In genomic region chr11:116106963-116107776, GRCm38 (mm10) we compare ENCODE assay signal across 7 mouse cellular contexts. TPM values are rescaled to one million over a fixed set of nuclear protein-coding genes. Genes with fewer than 3 reads are reported as not detected.
DNase-seq lines count a peak whose midpoint lies in the region; ATAC-seq and TF ChIP-seq lines count a peak whose summit lies in the region.

No protein-coding gene starts in this region.

- no peaks in the 10 kb centered on the region for H3K36me3 ChIP-seq in midbrain, embryonic 10.5 days
- H3K36me3 ChIP-seq in midbrain, embryonic 14.5 days (ENCODE audit: control insufficient read depth, insufficient read depth, low read length) = no peaks in the 10 kb centered on the region
- no peaks in the 10 kb centered on the region for H3K36me3 ChIP-seq in heart, embryonic 11.5 days (ENCODE audit: control insufficient read depth, insufficient read depth, low read length)
- H3K36me3 ChIP-seq in limb, embryonic 14.5 days (ENCODE audit: control insufficient read depth, insufficient read depth, low read length) = no peaks in the 10 kb centered on the region

- WGBS in midbrain, embryonic 10.5 days = 16% methylated on average over 13 of the region's 14 CpGs
- WGBS in midbrain, embryonic 14.5 days = 20% methylated on average over 14 of the region's 14 CpGs
- 27% methylated on average over 14 of the region's 14 CpGs for WGBS in heart, embryonic 11.5 days (ENCODE audit: insufficient replicate concordance)
- 25% methylated on average over 13 of the region's 14 CpGs for WGBS in limb, embryonic 14.5 days

- H3K4me2 ChIP-seq in midbrain, embryonic 14.5 days (ENCODE audit: low read length) = no peak overlapping the region
- peak overlapping the region; percentile 87 for H3K4me2 ChIP-seq in heart, embryonic 11.5 days
- peak overlapping the region; percentile 69 for H3K4me2 ChIP-seq in limb, embryonic 14.5 days (replicated peaks; ENCODE audit: low read depth, low read length, severe bottlenecking)

- peak overlapping the region; percentile 9; the same call in 1 of the 2 replicates for H3K27ac ChIP-seq in midbrain, embryonic 10.5 days (replicated peaks)
- H3K27ac ChIP-seq in midbrain, embryonic 14.5 days (replicated peaks; ENCODE audit: low read depth, low read length) = no peak overlapping the region
- 0 out of 2 replicates have a peak overlapping the region, but pooled peaks have one; percentile 5 for H3K27ac ChIP-seq in heart, embryonic 11.5 days (ENCODE audit: low read depth, low read length)
- no peak overlapping the region for H3K27ac ChIP-seq in limb, embryonic 14.5 days (replicated peaks; ENCODE audit: low read depth, low read length)

- no peak overlapping the region for H3K9ac ChIP-seq in midbrain, embryonic 14.5 days (replicated peaks; ENCODE audit: low read length)
- peak overlapping the region; percentile 84; the same call in 1 of the 2 replicates for H3K9ac ChIP-seq in heart, embryonic 11.5 days (ENCODE audit: low read depth, low read length)
- H3K9ac ChIP-seq in limb, embryonic 14.5 days (ENCODE audit: low read depth, low read length, severe bottlenecking) = peak overlapping the region; percentile 40; the same call in 1 of the 2 replicates

- DNase-seq in midbrain, embryonic 10.5 days (ENCODE audit: low spot score) = no peak
- no peak for DNase-seq in midbrain, embryonic 14.5 days
- no peak for DNase-seq in limb, embryonic 14.5 days (ENCODE audit: low spot score)
- DNase-seq in testis, postnatal 14 days (ENCODE audit: low spot score) = peak; percentile 34
- no peak for DNase-seq in adrenal gland, postnatal 36 days

- no peak for TF ChIP-seq POLR2A in limb, embryonic 14.5 days (IDR thresholded peaks at IDR 0.05; ENCODE audit: borderline replicate concordance, extremely low read depth, insufficient read depth, insufficient read length)

- H3K4me1 ChIP-seq in midbrain, embryonic 10.5 days = peaks cover 69% of the 10 kb centered on the region
- H3K4me1 ChIP-seq in midbrain, embryonic 14.5 days (ENCODE audit: control insufficient read depth, insufficient read depth, low read length) = peaks cover 18% of the 10 kb centered on the region
- peaks cover 69% of the 10 kb centered on the region for H3K4me1 ChIP-seq in heart, embryonic 11.5 days (ENCODE audit: control insufficient read depth, insufficient read depth, low read length)
- peaks cover 47% of the 10 kb centered on the region for H3K4me1 ChIP-seq in limb, embryonic 14.5 days (ENCODE audit: control insufficient read depth, insufficient read depth, low read length)

- H3K9me3 ChIP-seq in midbrain, embryonic 10.5 days (replicated peaks) = no peaks in the 10 kb centered on the region
- no peaks in the 10 kb centered on the region for H3K9me3 ChIP-seq in midbrain, embryonic 14.5 days (ENCODE audit: control insufficient read depth, low read length)
- H3K9me3 ChIP-seq in heart, embryonic 11.5 days (replicated peaks; ENCODE audit: control insufficient read depth, low read length) = no peaks in the 10 kb centered on the region
- H3K9me3 ChIP-seq in limb, embryonic 14.5 days (ENCODE audit: control insufficient read depth, low read length) = no peaks in the 10 kb centered on the region

- peaks cover 90% of the 10 kb centered on the region for H3K27me3 ChIP-seq in midbrain, embryonic 10.5 days (ENCODE audit: low read depth, poor library complexity, severe bottlenecking)
- H3K27me3 ChIP-seq in midbrain, embryonic 14.5 days (ENCODE audit: control insufficient read depth, insufficient read depth, low read length) = peaks cover 65% of the 10 kb centered on the region
- peaks cover 21% of the 10 kb centered on the region for H3K27me3 ChIP-seq in heart, embryonic 11.5 days (ENCODE audit: control insufficient read depth, insufficient read depth, low read length)
- peaks cover 48% of the 10 kb centered on the region for H3K27me3 ChIP-seq in limb, embryonic 14.5 days (ENCODE audit: control insufficient read depth, insufficient read depth, low read length)

- ATAC-seq in midbrain, embryonic 14.5 days (ENCODE audit: low FRiP score, low TSS enrichment) = no peak
- ATAC-seq in heart, embryonic 11.5 days (replicated peaks; ENCODE audit: insufficient number of reproducible peaks, low FRiP score, low TSS enrichment) = no peak
- no peak for ATAC-seq in limb, embryonic 14.5 days (ENCODE audit: low FRiP score, low read depth)
- ATAC-seq in CD4-positive, CD25-positive, alpha-beta regulatory T cell, adult 4 months = no peak

- H3K4me3 ChIP-seq in midbrain, embryonic 10.5 days = peak overlapping the region; percentile 40
- no peak overlapping the region for H3K4me3 ChIP-seq in midbrain, embryonic 14.5 days (replicated peaks; ENCODE audit: low read depth, low read length)
- peak overlapping the region; percentile 71; the same call in 1 of the 2 replicates for H3K4me3 ChIP-seq in heart, embryonic 11.5 days (ENCODE audit: low read depth, low read length)
- H3K4me3 ChIP-seq in limb, embryonic 14.5 days (replicated peaks; ENCODE audit: low read length) = peak overlapping the region; percentile 52

RNA-seq across cellular contexts. Expression of gene Trim47, which starts 19.8 kb away (rescaled TPM):
- 2.7 TPM in 2 replicates for polyA plus RNA-seq in midbrain, embryonic 10.5 days (2016; fragmentation: Nextera tagmentation; extraction: Ambion mirVana)
- polyA plus RNA-seq in midbrain, embryonic 14.5 days (2014; fragmentation: Nextera tagmentation; extraction: Ambion mirVana) = 5.2 and 5.3 TPM in 2 replicates
- polyA plus RNA-seq in heart, embryonic 11.5 days (2014; fragmentation: Nextera tagmentation; extraction: Ambion mirVana) = 38.3 and 40.2 TPM in 2 replicates
- polyA plus RNA-seq in limb, embryonic 14.5 days (2012; rRNA removed) = 25.5 and 35.2 TPM in 2 replicates
- 25.1 and 28.5 TPM in 2 replicates for polyA plus RNA-seq in limb, embryonic 14.5 days (2014; fragmentation: Nextera tagmentation; extraction: Ambion mirVana)
- 10 to 100 TPM; 14.7 to 23.0 TPM for total RNA-seq in adrenal gland, postnatal 36 days (2021)
- polyA plus RNA-seq in CD4-positive, CD25-positive, alpha-beta regulatory T cell, adult 4 months (2017; shearing (Covaris generic)) = not detected

RNA-seq across cellular contexts. Expression of gene Wbp2, which starts 20.4 kb away (rescaled TPM):
- 91.8 and 109 TPM in 2 replicates for polyA plus RNA-seq in midbrain, embryonic 10.5 days (2016; fragmentation: Nextera tagmentation; extraction: Ambion mirVana)
- polyA plus RNA-seq in midbrain, embryonic 14.5 days (2014; fragmentation: Nextera tagmentation; extraction: Ambion mirVana) = 152 and 160 TPM in 2 replicates
- polyA plus RNA-seq in heart, embryonic 11.5 days (2014; fragmentation: Nextera tagmentation; extraction: Ambion mirVana) = 129 and 144 TPM in 2 replicates
- polyA plus RNA-seq in limb, embryonic 14.5 days (2012; rRNA removed) = 58.6 and 76.2 TPM in 2 replicates
- 56.8 and 57.7 TPM in 2 replicates for polyA plus RNA-seq in limb, embryonic 14.5 days (2014; fragmentation: Nextera tagmentation; extraction: Ambion mirVana)
- 100 to 1,000 TPM; 157 to 178 TPM for total RNA-seq in adrenal gland, postnatal 36 days (2021)
- polyA plus RNA-seq in CD4-positive, CD25-positive, alpha-beta regulatory T cell, adult 4 months (2017; shearing (Covaris generic)) = 100 to 1,000 TPM; 133 to 265 TPM

RNA-seq across cellular contexts. Expression of gene Trim65, which starts 23.8 kb away (rescaled TPM):
- polyA plus RNA-seq in midbrain, embryonic 10.5 days (2016; fragmentation: Nextera tagmentation; extraction: Ambion mirVana) = 1.4 and 1.8 TPM in 2 replicates
- polyA plus RNA-seq in midbrain, embryonic 14.5 days (2014; fragmentation: Nextera tagmentation; extraction: Ambion mirVana) = 1.6 and 2.0 TPM in 2 replicates
- 3.9 and 4.5 TPM in 2 replicates for polyA plus RNA-seq in heart, embryonic 11.5 days (2014; fragmentation: Nextera tagmentation; extraction: Ambion mirVana)
- 4.9 and 6.2 TPM in 2 replicates for polyA plus RNA-seq in limb, embryonic 14.5 days (2012; rRNA removed)
- polyA plus RNA-seq in limb, embryonic 14.5 days (2014; fragmentation: Nextera tagmentation; extraction: Ambion mirVana) = 3.1 and 4.1 TPM in 2 replicates
- 10 to 100 TPM in 1 of 2 experiments, 1 to 10 TPM in 1; 9.3 to 11.7 TPM for total RNA-seq in adrenal gland, postnatal 36 days (2021)
- polyA plus RNA-seq in CD4-positive, CD25-positive, alpha-beta regulatory T cell, adult 4 months (2017; shearing (Covaris generic)) = 10 to 100 TPM; 14.4 to 17.9 TPM

RNA-seq across cellular contexts. Expression of gene Unc13d, which starts 29.4 kb away (rescaled TPM):
- 2.5 and 3.1 TPM in 2 replicates for polyA plus RNA-seq in midbrain, embryonic 10.5 days (2016; fragmentation: Nextera tagmentation; extraction: Ambion mirVana)
- polyA plus RNA-seq in midbrain, embryonic 14.5 days (2014; fragmentation: Nextera tagmentation; extraction: Ambion mirVana) = 1.1 and 1.5 TPM in 2 replicates
- 2.3 and 2.6 TPM in 2 replicates for polyA plus RNA-seq in heart, embryonic 11.5 days (2014; fragmentation: Nextera tagmentation; extraction: Ambion mirVana)
- 4.1 and 4.3 TPM in 2 replicates for polyA plus RNA-seq in limb, embryonic 14.5 days (2012; rRNA removed)
- 3.4 and 3.8 TPM in 2 replicates for polyA plus RNA-seq in limb, embryonic 14.5 days (2014; fragmentation: Nextera tagmentation; extraction: Ambion mirVana)
- total RNA-seq in adrenal gland, postnatal 36 days (2021) = under 1 TPM; 0.49 to 0.66 TPM
- 100 to 1,000 TPM in 1 of 2 experiments, 10 to 100 TPM in 1; 73.8 to 138 TPM for polyA plus RNA-seq in CD4-positive, CD25-positive, alpha-beta regulatory T cell, adult 4 months (2017; shearing (Covaris generic))

RNA-seq across cellular contexts. Expression of gene Mrpl38, which starts 31.5 kb away (rescaled TPM):
- 113 TPM in 2 replicates for polyA plus RNA-seq in midbrain, embryonic 10.5 days (2016; fragmentation: Nextera tagmentation; extraction: Ambion mirVana)
- polyA plus RNA-seq in midbrain, embryonic 14.5 days (2014; fragmentation: Nextera tagmentation; extraction: Ambion mirVana) = 72.5 and 81.4 TPM in 2 replicates
- polyA plus RNA-seq in heart, embryonic 11.5 days (2014; fragmentation: Nextera tagmentation; extraction: Ambion mirVana) = 109 and 116 TPM in 2 replicates
- 52.6 and 56.4 TPM in 2 replicates for polyA plus RNA-seq in limb, embryonic 14.5 days (2012; rRNA removed)
- 85.8 and 86.5 TPM in 2 replicates for polyA plus RNA-seq in limb, embryonic 14.5 days (2014; fragmentation: Nextera tagmentation; extraction: Ambion mirVana)
- 100 to 1,000 TPM in 1 of 2 experiments, 10 to 100 TPM in 1; 95.9 to 107 TPM for total RNA-seq in adrenal gland, postnatal 36 days (2021)
- 10 to 100 TPM; 22.7 to 25.5 TPM for polyA plus RNA-seq in CD4-positive, CD25-positive, alpha-beta regulatory T cell, adult 4 months (2017; shearing (Covaris generic))

Comparison
In these comparisons a context has a peak if more than half of its experiments do, and no peak if none do; other contexts are left out.
1. H3K27ac ChIP-seq: peak in midbrain, embryonic 10.5 days (single experiment) and heart, embryonic 11.5 days (single experiment); none in midbrain, embryonic 14.5 days (single experiment) and limb, embryonic 14.5 days (single experiment).